Mouse (Mus musculus): ENCODE measurements around the gene Gm45713. TPM values are rescaled to one million over a fixed set of nuclear protein-coding genes. Genes with fewer than 3 reads are reported as not detected.
A peak's percentile ranks its signal among the peaks of the same experiment; 100 is the strongest.
"Not testable (repeated sequence)": the region's sequence is repeated elsewhere in the genome, so short reads cannot be mapped to it uniquely, and the experiment has no call there.

Gene Gm45713
- total RNA-seq, 2 experiments from 2014 or later = 0.50 TPM; not detected in 1

- no peak for DNase-seq
- intact Hi-C loops (cut with DNase I) = no loop called here
Measured at GRCm38 (mm10) chr7:45102940-45103585, 33.0 kb downstream of the Gm45713 start.

GRCm38 (mm10) chr7:45102441-45102840 lies 33.6 kb downstream of the Gm45713 start:
- intact Hi-C loops (cut with DNase I) = no loop called here
- no peak for DNase-seq

GRCm38 (mm10) chr7:45100046-45100445 lies 36.0 kb downstream of the Gm45713 start:
- no peak for DNase-seq
- intact Hi-C loops (cut with DNase I) = no loop called here

- DNase-seq = no peak
- intact Hi-C loops (cut with DNase I) = no loop called here
Measured at GRCm38 (mm10) chr7:45098541-45099240, 37.3 kb downstream of the Gm45713 start.

- DNase-seq = no peak
- intact Hi-C loops (cut with DNase I) = no loop called here
Measured at GRCm38 (mm10) chr7:45097479-45097878, 38.6 kb downstream of the Gm45713 start.

GRCm38 (mm10) chr7:45095965-45096364 lies 40.1 kb downstream of the Gm45713 start:
- intact Hi-C loops (cut with DNase I); DNase-seq: not testable (repeated sequence)

GRCm38 (mm10) chr7:45095367-45095766 lies 40.7 kb downstream of the Gm45713 start:
- intact Hi-C loops (cut with DNase I) = no loop called here

GRCm38 (mm10) chr7:45094121-45094520 lies 41.9 kb downstream of the Gm45713 start:
- DNase-seq = no peak
- intact Hi-C loops (cut with DNase I) = no loop called here

More at GRCm38 (mm10) chr7:45095367-45095766, 40.7 kb downstream of the Gm45713 start:
- DNase-seq = no peak

GRCm38 (mm10) chr7:45093516-45093905 lies 42.5 kb downstream of the Gm45713 start:
- intact Hi-C loops (cut with DNase I) = no loop called here
- DNase-seq = no peak

GRCm38 (mm10) chr7:45092828-45093515 lies 43.1 kb downstream of the Gm45713 start:
- no peak for DNase-seq
- intact Hi-C loops (cut with DNase I) = no loop called here

GRCm38 (mm10) chr7:45092048-45092447 lies 44.0 kb downstream of the Gm45713 start, which contains the start of gene Rcn3:
TSS of gene Rcn3 (minus strand) at chr7:45092221.
- intact Hi-C loops (cut with DNase I) = no loop called here
- DNase-seq = peak; percentile 96

GRCm38 (mm10) chr7:45091001-45091990 lies 44.7 kb downstream of the Gm45713 start:
- no peak for DNase-seq
- intact Hi-C loops (cut with DNase I) = no loop called here

- DNase-seq = no peak
- intact Hi-C loops (cut with DNase I) = no loop called here
Measured at GRCm38 (mm10) chr7:45090251-45090977, 45.6 kb downstream of the Gm45713 start.

- intact Hi-C loops (cut with DNase I) = no loop called here
- no peak for DNase-seq
Measured at GRCm38 (mm10) chr7:45088597-45088996, 47.4 kb downstream of the Gm45713 start.

- intact Hi-C loops (cut with DNase I) = no loop called here
- no peak for DNase-seq
Measured at GRCm38 (mm10) chr7:45086084-45086483, 49.9 kb downstream of the Gm45713 start.

GRCm38 (mm10) chr7:45083300-45083890 lies 52.6 kb downstream of the Gm45713 start:
- intact Hi-C loops (cut with DNase I) = no loop called here
- no peak for DNase-seq

- intact Hi-C loops (cut with DNase I) = no loop called here
- no peak for DNase-seq
Measured at GRCm38 (mm10) chr7:45082401-45083299, 53.4 kb downstream of the Gm45713 start.

- intact Hi-C loops (cut with DNase I) = no loop called here
- no peak for DNase-seq
Measured at GRCm38 (mm10) chr7:45081016-45081415, 55.0 kb downstream of the Gm45713 start.
